Mouse (Mus musculus) CD4-positive helper T cell, adult 2 months (primary cell): ENCODE measurements at regions not wholly inside any gene's neighbourhood (a gene's known extent, or its start where the extent isn't known, plus 50 kb on each side); places are given as distances from the start of the nearest gene placed in this dataset.

ENCODE experiments used
- DNase-seq: peaks from one replicate; pipeline ENCODE4 v3.0.0-alpha.2; 2012; ENCODE audit warnings: low read depth, missing footprints, low spot score

DNA sequence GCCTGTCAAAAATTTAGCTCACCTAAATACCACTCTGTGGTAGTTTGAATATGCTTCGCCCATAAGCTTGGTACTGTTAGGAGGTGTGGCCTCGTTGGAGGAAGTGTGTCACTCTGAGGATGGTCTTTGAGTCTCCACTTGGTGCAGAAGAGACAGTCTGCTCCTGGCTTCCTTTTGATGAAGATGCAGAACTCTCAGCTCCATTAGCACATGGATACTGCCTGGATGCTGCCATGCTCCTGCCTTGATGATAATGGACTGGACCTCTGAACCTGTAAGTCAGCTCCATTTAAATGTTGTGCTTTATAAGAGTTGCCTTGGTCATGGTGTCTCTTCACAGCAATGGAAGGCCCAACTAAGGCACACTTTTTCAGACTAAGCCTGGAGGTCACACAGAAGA is 56.9 kb upstream of the Pik3r1 start:
- DNase-seq, result no peak

DNA sequence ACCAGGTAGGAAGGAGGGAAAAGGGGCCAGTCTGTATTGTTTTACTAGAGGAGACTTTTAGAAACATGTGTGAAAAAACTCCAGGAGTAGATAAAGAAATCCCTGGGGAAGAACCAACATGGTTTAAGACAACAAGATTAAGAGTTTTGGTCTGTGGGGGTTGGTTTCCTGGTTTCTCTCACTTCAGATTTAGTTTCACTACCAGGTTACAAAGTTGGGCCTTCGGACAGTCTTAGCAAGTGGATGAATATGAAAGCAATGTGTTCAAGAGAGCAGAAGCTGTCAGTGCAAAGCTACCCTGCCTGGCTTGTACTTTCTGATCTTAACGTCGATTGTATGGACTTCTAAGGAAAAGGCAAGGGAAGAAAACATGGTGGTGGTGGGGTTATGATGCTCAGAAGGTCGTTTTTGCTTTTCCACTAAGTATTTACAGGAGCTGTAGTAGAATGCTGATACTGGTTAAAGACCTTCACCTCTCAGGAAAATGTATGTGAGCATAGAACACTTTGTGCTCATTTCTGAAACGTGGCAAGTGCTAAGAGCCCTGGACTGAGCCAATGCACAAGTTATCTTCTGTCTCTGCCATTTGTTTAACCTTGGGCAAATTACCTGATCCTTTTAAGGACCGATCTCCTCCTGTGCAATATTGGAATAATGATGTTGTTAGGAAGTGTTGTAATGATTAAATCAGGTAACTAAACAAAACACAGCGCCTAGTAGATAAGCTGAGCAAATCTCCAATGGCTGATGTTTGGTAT is 64.0 kb upstream of the Pik3r1 start:
- DNase-seq, result no peak

GRCm38 (mm10) chr13:101834546-101834945 is 66.5 kb upstream of the Pik3r1 start:
- no peak for DNase-seq

DNA sequence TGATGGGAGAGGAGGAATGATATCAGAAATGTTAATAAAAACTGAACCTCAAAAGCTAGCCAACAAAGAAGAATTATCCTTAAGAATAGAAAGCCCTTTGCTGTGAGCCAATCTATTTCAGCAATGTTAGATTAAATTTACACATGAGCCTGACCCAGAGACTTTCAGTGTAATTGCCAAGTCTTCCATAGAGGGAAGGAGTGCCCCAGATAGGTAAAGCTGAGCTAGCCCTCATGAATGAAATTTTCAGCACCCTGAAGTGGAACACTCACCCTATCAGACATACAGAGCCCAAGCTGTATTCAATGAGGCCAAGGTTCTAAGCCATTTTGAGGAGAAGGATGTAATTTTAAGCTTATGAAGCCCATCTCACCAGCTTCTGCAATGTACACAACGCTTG is 69.0 kb upstream of the Pik3r1 start:
- DNase-seq, result no peak

- no peak for DNase-seq
These were observed 76.7 kb upstream of the Pik3r1 start for GRCm38 (mm10) chr13:101844461-101845440.

DNA sequence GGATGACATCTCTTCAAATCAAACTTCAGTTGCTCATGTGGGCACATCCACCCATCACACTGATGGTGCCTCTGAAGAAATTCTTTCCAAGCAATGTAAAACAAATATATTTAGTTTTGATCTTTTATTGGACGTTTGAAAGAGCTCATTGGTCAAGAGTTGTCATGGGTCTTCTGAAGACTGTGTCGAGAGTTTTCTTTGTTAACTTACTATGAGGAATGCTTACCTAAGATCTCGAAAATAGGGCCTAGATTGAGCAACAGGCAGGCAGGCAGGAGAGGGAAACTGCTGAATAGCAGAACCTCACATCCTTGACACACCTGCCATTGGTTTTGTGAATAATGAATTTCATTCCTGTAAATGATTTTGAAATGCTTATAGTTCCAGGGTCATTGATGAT is 78.0 kb upstream of the Pik3r1 start:
- no peak for DNase-seq

- no peak for DNase-seq
These were observed 80.0 kb upstream of the Pik3r1 start for GRCm38 (mm10) chr13:101847879-101848600.

DNA sequence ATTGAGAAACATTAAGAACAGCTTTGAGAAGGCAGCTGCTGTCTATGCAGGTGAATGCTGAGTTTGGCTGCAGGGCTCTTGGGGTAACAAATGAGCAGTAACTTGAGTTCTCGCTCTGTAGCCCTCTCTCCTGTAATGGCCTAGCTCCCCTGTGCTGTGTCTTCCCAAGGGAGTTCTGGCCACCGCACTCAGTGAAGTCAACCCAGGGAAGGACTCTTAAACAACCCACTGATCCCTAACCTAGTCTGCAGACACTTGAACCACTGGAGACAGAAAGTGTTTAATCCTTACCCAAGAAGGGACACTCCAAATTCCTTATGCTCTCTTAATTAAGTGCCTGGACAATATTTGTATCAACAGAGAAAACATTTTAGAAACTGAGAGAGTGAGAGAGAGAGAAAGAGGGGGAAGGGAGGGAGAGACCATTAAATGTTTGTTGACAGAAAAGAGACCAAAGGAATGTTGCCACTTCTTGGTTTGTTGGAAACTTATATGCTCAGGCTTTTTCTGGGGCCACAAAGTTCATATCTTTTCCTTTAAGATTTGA is 80.7 kb upstream of the Pik3r1 start:
- no peak for DNase-seq

GRCm38 (mm10) chr13:101849416-101849815 is 81.4 kb upstream of the Pik3r1 start:
- DNase-seq, result no peak

- no peak for DNase-seq
These were observed 83.3 kb upstream of the Pik3r1 start for GRCm38 (mm10) chr13:101851329-101851728.

DNA sequence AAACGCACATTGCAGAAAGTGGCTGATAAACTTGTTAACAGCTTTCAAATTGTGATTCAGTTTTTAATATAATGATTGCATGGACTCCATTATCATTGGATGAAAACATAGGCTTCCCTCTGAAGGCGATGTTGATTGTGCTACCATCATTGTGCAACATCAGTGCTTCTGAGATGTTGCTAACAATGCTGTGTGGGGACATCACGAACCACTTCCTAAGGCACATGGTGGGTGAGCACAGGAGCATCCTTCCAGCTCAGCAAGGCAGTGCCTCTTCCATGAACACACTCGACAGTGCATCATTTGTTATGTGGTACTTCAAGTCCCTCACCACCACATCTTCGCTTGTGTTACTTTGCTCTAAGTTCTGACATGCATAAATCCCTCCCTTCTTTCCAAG is 84.9 kb upstream of the Pik3r1 start:
- DNase-seq, result no peak

DNA sequence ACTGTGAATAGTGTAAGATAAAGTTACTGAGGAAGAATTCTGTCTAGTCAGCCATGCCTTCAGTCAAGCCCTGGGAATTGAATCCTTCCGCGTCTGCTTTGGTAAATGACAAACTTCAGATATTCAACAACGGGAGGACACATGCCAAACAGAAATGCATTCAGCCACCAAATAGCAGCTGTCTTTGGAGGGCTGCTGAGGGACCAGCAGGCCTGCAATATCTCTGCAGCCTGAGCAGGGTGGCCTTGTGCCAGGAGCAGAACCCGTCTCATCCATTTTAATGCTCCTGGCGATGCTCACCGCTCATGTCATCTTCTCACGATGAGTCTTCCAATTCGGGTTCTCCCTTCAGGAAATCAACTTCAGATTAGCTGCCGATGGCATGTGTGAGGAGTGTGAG is 87.1 kb upstream of the Pik3r1 start:
- no peak for DNase-seq

DNA sequence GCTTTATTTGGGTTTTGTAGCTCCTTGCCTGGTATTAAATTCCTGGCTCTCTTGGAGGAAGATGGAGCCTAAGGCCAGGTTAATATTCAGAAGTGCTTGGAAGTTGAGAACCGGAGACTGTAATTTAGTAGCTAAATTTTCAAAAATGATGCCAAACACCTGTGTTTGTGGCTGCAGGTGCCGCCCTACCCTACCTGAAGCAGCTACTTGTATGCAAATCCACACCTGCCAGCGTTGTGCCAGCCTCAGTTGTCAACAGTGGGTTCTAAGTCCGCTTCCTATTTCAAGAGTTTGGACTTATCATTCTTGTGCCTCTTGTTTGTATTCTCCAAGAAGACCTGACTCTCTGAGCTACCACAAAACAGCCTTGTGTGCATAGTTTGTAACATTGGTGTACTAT is 92.7 kb upstream of the Pik3r1 start:
- no peak for DNase-seq

DNA sequence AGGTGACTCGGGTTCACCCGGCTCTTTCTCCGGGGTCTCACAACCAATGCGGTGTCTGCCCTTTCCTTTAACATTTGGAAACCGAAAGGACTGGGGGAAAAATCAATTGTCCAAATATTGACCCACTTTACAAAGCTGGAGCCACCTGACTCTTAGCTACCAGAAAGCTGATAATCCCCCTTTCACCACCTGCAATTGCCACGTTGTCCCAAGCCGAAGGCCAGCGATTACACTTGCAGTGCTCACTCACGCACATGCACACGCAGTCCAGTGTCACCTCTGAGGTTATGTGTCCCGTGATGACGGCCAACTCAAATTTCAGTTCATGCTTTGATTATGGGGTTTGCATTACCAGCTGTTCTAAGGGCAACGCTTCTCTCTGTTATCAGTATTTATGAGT is 94.0 kb upstream of the Pik3r1 start:
- no peak for DNase-seq

- DNase-seq, result no peak
These were observed 95.0 kb upstream of the Pik3r1 start for GRCm38 (mm10) chr13:101863015-101863414.

GRCm38 (mm10) chr13:101863602-101864001 is 95.6 kb upstream of the Pik3r1 start:
- DNase-seq, result no peak

DNA sequence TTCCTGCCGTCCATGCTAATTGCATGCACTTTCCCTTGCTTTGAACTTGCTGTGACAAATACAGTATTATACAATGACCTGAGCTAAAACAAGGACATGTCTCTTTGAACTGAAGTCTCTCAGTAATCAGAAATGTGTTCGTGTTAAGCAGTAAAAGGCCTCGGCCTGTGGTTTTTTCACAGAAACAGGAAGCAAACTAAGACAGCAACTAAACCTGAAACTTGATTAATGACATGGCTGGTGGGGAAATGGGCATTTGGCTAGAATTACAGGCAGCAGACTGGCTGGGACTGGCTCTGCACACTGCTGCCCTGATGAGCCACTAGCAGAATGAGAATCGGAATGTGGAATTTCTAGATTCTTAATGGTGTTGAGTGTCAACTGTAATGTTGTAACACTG is 98.8 kb upstream of the Pik3r1 start:
- DNase-seq, result no peak

DNA sequence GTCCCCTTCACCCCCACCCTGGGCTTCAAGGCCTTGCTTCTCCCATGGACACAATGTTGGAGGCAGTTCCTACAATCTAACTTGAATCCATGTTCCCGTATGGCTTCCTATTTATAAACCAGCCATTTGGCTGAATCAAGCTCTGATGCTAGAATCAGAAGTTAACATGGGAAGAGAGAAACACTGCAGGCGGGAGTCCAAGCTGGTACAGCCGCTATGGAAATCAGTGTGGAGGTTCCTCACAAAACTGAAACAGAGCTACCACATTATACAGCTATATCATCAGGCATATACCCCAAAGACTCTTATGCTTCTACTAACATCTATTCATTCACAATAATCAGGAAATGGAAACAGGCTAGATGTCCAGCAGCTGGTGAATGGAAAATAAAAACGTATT is 106.7 kb upstream of the Pik3r1 start:
- DNase-seq, result no peak

- DNase-seq, result no peak
These were observed 108.1 kb upstream of the Pik3r1 start for GRCm38 (mm10) chr13:101876069-101876468.

- no peak for DNase-seq
These were observed 108.6 kb upstream of the Pik3r1 start for GRCm38 (mm10) chr13:101876601-101877000.

- no peak for DNase-seq
These were observed 110.2 kb upstream of the Pik3r1 start for GRCm38 (mm10) chr13:101878168-101878567.

DNA sequence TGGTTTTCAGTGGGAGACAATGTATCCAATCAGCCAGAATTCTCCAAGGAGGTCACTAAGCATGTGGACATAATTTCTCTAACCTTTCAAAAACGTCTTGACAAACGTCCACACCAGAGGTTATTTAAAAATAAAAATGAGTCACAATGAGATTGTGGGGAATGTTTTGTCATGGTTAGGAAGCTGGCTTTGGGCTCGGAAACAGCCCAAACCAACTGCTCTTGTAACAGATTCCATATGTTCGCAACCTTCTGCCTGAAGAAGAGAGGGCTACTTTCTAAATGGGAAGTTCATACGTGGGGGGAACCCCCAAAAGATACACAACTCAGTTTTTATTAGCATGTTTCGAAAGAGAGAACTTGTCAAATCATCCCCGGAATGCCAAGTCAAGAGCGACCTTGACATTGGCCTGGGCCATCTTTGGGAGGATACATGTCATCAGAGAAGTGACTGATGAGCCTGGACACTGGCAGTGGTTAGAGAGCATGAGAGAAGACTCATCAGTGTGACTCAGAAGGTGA is 111.6 kb upstream of the Pik3r1 start:
- no peak for DNase-seq
